Mouse (Mus musculus) ES-Bruce4 (cell line): ENCODE measurements around the gene Hnf1a. TPM values are rescaled to one million over a fixed set of nuclear protein-coding genes. Genes with fewer than 3 reads are reported as not detected.
"Not testable (repeated sequence)": the region's sequence is repeated elsewhere in the genome, so short reads cannot be mapped to it uniquely, and the experiment has no call there.

Experiments
- H3K27ac ChIP-seq: 2 replicates; pipeline ENCODE4 v1.5.1; 2012; ENCODE audit warnings: low read length, inconsistent platforms; ENCODE audit not compliant: insufficient read depth
- H3K27me3 ChIP-seq: 2 replicates; pipeline ENCODE4 v1.6.1; 2012; ENCODE audit warnings: mild to moderate bottlenecking, low read length, inconsistent platforms; ENCODE audit not compliant: control insufficient read depth, poor library complexity, insufficient read depth, severe bottlenecking
- H3K36me3 ChIP-seq: 2 replicates; pipeline ENCODE4 v1.6.1; 2012; ENCODE audit warnings: inconsistent platforms, mild to moderate bottlenecking, low read length, moderate library complexity; ENCODE audit not compliant: control insufficient read depth, poor library complexity, insufficient read depth, severe bottlenecking
- H3K4me1 ChIP-seq: one replicate; pipeline ENCODE4 v1.8.1; 2011; ENCODE audit warnings: low read length; ENCODE audit not compliant: control insufficient read depth, insufficient read depth
- H3K4me3 ChIP-seq: 2 replicates; pipeline ENCODE4 v1.5.1; 2011; ENCODE audit warnings: low read depth, mild to moderate bottlenecking, low read length
- H3K9ac ChIP-seq: 2 replicates; pipeline ENCODE4 v1.6.1; 2012; ENCODE audit warnings: low read depth, mild to moderate bottlenecking, inconsistent platforms; ENCODE audit not compliant: poor library complexity, severe bottlenecking
- H3K9me3 ChIP-seq: replicated peaks from 2 replicates; pipeline ENCODE4 v1.6.1; 2012; ENCODE audit warnings: mild to moderate bottlenecking, low read length, inconsistent platforms; ENCODE audit not compliant: control insufficient read depth, poor library complexity, insufficient read depth, severe bottlenecking
- CTCF ChIP-seq: IDR thresholded peaks from one replicate; pipeline ENCODE4 v1.8.1; 2011; ENCODE audit warnings: low read depth, low read length
- EP300 ChIP-seq: IDR thresholded peaks from 2 replicates; pipeline ENCODE4 v1.6.1; 2011; ENCODE audit warnings: low read depth, low read length; ENCODE audit not compliant: insufficient read depth
- POLR2A ChIP-seq: IDR thresholded peaks from one replicate; pipeline ENCODE4 v1.8.1; 2011; ENCODE audit warnings: low read length; ENCODE audit not compliant: insufficient read depth
- polyA plus RNA-seq: library from polyadenylated mRNA; stranded (reverse); fragments of >200 nt; gene quantifications from 2 replicates; pipeline ENCODE4 v1.2.4, GENCODE M21; 2011; ENCODE audit warnings: low read depth; ENCODE audit not compliant: missing spikeins, insufficient read depth, insufficient read length

Hnf1a gene
- polyA plus RNA-seq, 1 experiment = 1.3 TPM

DNA sequence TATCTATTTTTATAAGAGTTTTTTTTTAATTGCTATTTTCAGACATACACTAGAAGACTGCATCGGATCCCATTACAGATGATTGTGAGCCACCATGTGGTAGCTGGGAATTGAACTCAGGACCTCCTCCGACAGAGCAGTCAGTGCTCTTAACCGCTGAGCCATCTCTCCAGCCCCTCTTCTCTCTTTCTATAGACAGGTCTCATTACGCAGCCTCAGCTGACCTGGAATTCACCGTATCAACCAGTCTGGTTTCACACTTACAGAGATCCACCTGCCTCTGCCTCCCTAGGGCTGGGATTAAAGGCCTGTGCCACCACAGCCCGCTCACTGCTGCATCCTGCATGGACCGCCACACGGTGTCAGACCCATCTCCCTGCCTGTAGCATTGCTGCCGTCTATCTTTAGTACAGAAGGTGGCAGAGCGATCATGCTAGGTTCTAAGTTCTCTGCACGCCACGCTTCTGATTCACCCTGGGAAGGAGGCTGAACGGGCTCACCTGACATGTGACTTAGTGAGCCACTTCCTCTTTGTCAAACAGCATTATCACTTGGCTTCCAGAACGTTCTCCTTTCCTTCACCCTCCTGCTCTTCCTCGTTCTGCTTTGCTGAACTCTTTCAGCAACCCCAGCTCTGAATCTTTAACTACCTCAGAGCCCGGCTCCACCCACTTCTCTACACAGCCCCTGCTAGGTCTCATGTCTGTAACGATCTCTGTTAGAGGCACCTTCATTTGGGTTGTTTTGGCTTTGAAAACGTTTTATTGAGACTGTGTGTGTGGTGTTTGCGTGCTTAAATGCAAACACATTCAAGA lies 49.1 kb downstream of the Hnf1a start:
- H3K36me3 ChIP-seq = no peaks in the 10 kb centered on the region
- H3K9me3 ChIP-seq = no peaks in the 10 kb centered on the region
- H3K4me3 ChIP-seq = no peak overlapping the region
- no peak overlapping the region for H3K9ac ChIP-seq
- H3K27ac ChIP-seq = no peak overlapping the region
- no peaks in the 10 kb centered on the region for H3K4me1 ChIP-seq
- no peaks in the 10 kb centered on the region for H3K27me3 ChIP-seq
- TF ChIP-seq EP300 (no peak), CTCF (no peak), POLR2A (no peak)

DNA sequence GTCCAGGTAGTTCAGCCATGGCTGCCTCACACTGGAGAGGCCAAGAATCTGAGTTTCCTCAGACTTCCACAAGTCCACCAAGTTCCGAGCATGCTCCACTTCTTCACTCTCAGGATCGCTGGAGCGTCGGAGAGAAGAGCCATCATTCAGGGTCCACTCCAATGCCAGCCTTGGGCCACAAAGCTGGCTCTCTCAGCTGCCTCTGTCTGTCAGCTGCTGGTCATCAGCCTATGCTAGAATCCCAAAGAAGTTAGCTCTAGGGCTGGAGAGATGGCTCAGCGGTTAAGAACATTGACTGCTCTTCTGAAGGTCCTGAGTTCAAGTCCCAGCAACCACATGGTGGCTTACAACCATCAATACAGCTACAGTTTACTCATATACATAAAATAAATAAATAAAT lies 53.5 kb downstream of the Hnf1a start:
- not testable (repeated sequence) for H3K27ac ChIP-seq, H3K9ac ChIP-seq, H3K4me3 ChIP-seq, H3K9me3 ChIP-seq, H3K27me3 ChIP-seq, H3K36me3 ChIP-seq, H3K4me1 ChIP-seq

DNA sequence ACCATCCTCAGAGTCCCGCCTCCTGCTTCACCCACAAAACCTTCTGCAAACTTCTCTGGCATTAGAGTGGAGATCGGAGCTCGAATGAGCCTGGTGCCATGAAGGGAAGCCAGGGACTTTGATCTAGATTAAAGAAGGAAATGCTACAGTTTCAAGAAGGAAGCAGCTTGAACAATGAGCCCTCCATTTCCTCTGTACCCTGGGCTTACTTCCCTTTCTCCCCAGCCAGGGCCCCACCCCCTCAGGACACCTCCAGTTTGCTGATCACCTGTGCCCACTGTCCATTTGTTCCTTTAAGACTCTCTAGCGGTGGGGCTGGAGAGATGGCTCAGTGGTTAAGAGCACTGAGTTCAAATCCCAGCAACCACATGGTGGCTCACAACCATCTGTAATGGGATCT lies 54.1 kb downstream of the Hnf1a start:
- no peak overlapping the region for H3K4me3 ChIP-seq
- H3K4me1 ChIP-seq = no peaks in the 10 kb centered on the region
- no peak overlapping the region for H3K27ac ChIP-seq
- TF ChIP-seq POLR2A (no peak), EP300 (no peak)
- no peak overlapping the region for H3K9ac ChIP-seq
- no peaks in the 10 kb centered on the region for H3K9me3 ChIP-seq
- no peaks in the 10 kb centered on the region for H3K36me3 ChIP-seq
- no peaks in the 10 kb centered on the region for H3K27me3 ChIP-seq

DNA sequence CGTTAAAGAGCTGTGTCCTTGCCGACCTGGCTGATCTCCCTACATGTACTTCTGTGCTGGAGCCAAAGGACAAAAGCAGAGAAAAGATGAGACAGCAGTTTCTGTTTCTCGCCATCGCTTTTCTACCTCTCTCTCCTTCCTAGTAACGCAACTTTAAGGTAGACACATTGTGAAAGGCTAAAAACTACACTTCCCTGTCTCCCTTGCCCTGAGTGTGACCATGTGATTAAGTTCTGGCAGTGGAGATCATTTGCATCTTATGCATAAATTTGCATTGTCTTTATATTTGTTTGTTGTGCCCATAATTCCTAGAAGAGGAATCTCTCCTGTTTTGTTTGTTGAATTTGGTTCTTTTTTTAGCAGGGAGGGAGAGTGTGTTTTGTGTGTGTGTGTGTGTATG lies 55.0 kb downstream of the Hnf1a start:
- Histone ChIP-seq H3K36me3 (no peaks in the 10 kb centered on the region), H3K9me3 (no peaks in the 10 kb centered on the region), H3K27ac (no peak overlapping the region), H3K27me3 (no peaks in the 10 kb centered on the region), H3K4me3 (no peak overlapping the region), H3K9ac (no peak overlapping the region), H3K4me1 (no peaks in the 10 kb centered on the region)
- TF ChIP-seq POLR2A (no peak), CTCF (no peak), EP300 (no peak)

DNA sequence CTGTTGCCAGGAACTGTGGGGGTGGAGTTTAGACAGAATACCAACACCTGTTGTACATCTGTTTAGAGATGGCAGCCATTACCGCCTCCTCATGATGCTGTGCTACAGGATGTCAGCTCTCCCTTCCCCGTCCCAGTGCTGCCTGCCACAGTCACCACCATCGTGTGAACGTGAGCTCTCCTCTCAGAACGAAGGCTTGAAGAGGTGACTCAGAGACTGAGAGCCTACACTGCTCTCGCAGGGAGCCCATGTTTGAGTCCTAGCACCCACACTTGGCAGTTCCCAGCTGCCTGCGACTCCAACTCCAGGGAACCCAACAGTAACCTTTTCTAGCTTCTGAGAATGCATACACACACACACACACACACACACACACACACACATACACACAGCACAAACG lies 56.0 kb downstream of the Hnf1a start:
- no peak overlapping the region for H3K27ac ChIP-seq
- H3K27me3 ChIP-seq = no peaks in the 10 kb centered on the region
- H3K4me1 ChIP-seq = no peaks in the 10 kb centered on the region
- H3K4me3 ChIP-seq = no peak overlapping the region
- no peaks in the 10 kb centered on the region for H3K36me3 ChIP-seq
- no peaks in the 10 kb centered on the region for H3K9me3 ChIP-seq
- TF ChIP-seq EP300 (no peak), POLR2A (no peak), CTCF (no peak)
- H3K9ac ChIP-seq = no peak overlapping the region

DNA sequence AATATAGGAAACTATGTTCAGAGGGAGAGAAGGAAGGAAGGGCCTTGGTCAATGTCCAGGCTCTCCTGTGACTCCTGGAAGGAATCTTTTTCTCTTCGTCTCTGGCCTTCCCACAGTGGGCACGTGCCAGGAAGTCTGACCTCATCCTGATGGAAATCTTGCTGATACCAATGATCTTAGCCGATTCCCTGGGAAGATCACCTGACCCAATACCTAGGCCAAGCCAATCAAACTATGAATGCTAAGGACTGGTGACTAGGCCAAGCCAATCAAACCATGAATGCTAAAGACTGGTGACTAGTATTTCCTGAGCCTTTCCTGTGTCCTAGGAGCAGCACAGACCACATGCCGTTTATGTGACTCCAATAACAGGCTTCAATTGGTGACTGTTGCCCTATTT lies 57.2 kb downstream of the Hnf1a start:
- TF ChIP-seq CTCF = no peak
- TF ChIP-seq POLR2A = no peak
- no peak for TF ChIP-seq EP300
- no peaks in the 10 kb centered on the region for H3K4me1 ChIP-seq
- no peaks in the 10 kb centered on the region for H3K9me3 ChIP-seq
- no peaks in the 10 kb centered on the region for H3K36me3 ChIP-seq
- H3K27ac ChIP-seq = no peak overlapping the region
- H3K9ac ChIP-seq = no peak overlapping the region
- H3K4me3 ChIP-seq = no peak overlapping the region
- no peaks in the 10 kb centered on the region for H3K27me3 ChIP-seq
